Mouse (Mus musculus) T-helper 2 cell (primary cell): ENCODE measurements around the gene Gadd45a.
"Not testable (repeated sequence)": the region's sequence is repeated elsewhere in the genome, so short reads cannot be mapped to it uniquely, and the experiment has no call there.

Experiments
- in situ Hi-C: fragments of 300-600 bp; cut with MboI, MseI; formaldehyde crosslinking; loops from one replicate; pipeline ENCODE4 v1.15.1; 2025; ENCODE audit warnings: high pct_unique_total_duplicates

Gene Gadd45a

GRCm38 (mm10) chr6:67048880-67049694 lies 11.8 kb upstream of the Gadd45a start:
- in situ Hi-C loops: no loop called here

- in situ Hi-C loops: no loop called here
Observed at GRCm38 (mm10) chr6:67048052-67048691, 10.9 kb upstream of the Gadd45a start.

DNA sequence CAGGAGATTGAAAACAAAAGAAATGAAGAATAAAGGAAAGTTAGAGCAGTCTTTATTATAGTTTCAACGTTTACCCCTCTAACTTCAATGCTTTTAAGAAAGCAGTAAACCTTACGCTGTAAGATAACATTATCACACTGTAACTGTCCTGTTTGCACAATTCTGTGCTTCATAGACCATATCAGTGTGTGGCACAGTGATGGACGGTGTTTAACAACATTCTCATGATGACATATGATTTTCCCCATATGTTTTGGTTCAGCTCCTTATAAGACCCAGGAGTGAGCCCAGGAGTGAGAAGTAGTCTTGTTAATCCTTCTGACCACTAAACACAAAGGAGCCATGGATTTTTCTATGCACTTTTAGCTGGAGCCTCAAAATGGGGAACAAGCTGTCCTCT lies 9.7 kb upstream of the Gadd45a start:
- in situ Hi-C loops: no loop called here

GRCm38 (mm10) chr6:67045424-67045823 lies 8.2 kb upstream of the Gadd45a start:
- in situ Hi-C loops: no loop called here

DNA sequence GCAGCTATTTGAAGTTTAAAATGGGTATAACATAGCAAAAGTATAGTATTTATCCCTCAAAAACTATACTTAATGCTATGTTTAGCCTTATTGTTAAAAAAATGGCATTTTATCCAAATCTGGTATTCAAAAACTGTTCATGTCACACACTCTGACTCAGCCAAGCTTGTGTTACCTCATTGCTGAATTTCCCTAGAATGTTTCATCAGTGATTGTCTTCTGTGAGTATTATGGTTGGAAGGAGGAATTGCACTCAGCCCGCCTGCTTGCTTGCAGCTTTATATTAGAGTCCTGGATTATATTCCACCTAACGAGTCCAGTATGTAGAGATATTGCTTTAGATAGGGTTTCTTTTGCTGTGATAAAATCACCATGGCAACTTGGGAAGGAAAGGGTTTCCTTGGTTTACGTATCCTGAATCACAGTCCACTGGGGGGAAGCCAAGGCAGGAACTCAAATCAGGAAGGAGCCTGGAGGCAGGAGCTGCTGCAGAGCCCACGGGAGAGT lies 3.7 kb upstream of the Gadd45a start:
- in situ Hi-C loops: no loop called here

DNA sequence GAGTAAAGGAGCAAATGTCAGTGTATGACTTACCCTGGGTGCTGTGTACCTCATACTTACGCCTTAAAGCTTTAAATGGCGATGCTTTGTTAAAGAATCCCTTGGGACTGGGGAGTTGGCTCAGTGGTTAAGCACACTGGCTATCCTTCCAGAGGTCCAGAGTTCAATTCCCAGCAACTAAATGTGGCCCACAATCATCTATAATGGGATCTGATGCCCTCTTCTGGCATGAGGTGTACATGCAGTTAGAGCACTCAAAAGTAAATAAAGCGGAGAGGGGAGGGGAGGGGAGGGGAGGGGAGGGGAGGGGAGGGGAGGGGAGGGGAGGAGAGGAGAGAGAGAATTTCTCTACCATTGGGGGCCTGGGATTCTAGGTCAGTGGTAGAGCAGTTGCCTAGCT lies 1.7 kb upstream of the Gadd45a start:
- in situ Hi-C loops: no loop called here

DNA sequence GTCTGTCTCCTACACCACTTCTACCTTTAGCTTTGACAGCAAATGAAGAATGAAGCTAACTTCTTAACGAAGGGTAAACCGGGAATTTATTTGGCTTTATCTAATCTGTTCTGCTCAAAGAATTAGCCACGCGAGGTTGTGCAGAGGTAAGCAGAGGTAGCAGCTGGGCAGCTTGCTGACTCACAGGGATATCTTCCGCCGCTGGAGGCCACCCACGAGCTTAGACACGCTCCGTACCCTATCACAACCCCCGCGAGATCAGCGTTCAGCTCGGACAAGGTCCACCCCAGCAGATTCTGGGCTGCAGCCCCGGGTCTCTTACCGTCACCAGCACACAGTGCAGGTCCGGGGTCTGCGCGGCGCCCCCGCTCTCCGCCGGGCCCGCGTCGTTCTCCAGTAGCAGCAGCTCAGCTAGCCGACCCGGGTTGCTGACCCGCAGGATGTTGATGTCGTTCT lies 873 bp downstream of the Gadd45a start:
- in situ Hi-C loops: no loop called here

DNA sequence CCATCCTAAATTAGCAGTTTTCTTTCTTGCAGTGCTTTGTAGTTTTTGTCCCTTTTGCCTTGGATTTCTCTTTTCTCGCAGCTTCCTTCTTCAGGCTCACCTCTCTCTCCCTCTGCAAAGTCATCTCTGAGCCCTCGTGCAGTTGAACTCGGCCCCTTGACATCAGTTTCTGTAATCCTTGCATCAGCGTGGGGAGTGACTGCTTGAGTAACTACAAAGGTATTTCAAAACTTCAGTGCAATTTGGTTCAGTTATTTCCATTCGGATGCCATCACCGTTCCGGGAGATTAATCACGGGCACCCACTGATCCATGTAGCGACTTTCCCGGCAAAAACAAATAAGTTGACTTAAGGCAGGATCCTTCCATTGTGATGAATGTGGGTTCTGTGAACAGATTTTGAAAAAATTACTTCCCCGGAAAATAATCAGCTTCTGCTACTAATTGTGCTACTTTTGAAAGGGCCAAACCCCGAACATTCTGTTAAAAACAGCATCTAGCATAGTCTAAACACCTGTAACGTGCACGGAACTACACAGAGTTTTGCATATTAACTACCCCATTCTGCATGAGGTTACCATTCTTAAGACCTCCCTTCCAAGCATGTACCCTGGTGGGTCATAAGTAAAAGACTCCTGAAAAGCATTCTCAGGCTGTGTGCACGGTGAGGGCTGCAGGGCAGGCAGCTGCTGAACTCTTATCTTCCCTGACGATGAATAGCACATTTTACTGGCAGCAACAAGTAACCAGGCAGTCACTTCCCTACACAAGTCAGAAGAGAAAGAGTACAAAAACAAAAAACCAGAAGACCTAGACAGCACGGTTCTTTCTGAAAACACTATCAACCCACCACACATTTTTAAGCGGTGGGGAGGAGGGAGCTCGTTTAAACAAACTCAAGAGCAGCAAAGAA lies 1.6 kb downstream of the Gadd45a start:
- in situ Hi-C loops: no loop called here

GRCm38 (mm10) chr6:67034331-67035130 lies 2.7 kb downstream of the Gadd45a start:
- in situ Hi-C loops: no loop called here

GRCm38 (mm10) chr6:67033604-67034003 lies 3.7 kb downstream of the Gadd45a start:
- in situ Hi-C loops: no loop called here

GRCm38 (mm10) chr6:67032972-67033371 lies 4.3 kb downstream of the Gadd45a start:
- in situ Hi-C loops: not testable (repeated sequence)

- in situ Hi-C loops: not testable (repeated sequence)
Observed at GRCm38 (mm10) chr6:67032551-67032950, 4.7 kb downstream of the Gadd45a start.

GRCm38 (mm10) chr6:67030846-67031245 lies 6.4 kb downstream of the Gadd45a start:
- in situ Hi-C loops: no loop called here

DNA sequence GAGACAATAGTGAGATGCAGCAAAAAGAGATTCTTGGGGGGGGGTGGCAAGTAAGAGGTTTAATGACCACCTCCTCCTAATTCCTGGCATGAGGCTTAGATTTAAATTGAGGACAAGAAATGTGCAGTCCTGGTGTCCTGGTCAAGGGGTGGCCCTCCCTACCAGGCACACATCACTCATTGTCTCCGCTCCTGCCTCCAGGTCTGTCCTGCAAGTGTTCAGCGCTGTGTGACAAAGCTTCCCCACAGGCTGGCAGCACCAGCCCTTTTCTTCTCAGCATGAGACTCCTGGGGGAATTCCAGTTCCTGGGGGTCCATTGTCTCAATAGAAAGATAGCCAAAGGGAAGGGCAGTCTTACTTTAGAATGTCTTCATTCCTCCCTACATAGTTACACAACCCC lies 6.8 kb downstream of the Gadd45a start:
- in situ Hi-C loops: no loop called here

DNA sequence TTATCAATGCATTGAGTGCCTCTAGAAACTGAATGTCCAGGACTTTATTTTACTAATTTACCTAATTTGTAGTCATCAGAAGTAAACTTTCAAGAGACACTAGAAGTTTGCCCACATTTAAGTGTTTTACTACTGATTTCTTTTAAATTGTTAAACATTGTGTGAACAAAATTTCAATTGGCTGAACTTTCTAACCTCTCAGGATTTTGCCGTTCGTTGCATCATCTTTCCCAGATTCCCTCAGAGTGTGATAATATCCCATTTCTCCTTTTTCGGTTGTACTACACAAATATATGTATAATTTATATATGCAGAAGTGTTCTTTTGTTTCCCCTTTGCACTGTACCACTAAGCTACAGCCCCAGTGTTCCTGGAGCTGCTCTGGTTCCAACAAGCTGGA lies 7.3 kb downstream of the Gadd45a start:
- in situ Hi-C loops: no loop called here

DNA sequence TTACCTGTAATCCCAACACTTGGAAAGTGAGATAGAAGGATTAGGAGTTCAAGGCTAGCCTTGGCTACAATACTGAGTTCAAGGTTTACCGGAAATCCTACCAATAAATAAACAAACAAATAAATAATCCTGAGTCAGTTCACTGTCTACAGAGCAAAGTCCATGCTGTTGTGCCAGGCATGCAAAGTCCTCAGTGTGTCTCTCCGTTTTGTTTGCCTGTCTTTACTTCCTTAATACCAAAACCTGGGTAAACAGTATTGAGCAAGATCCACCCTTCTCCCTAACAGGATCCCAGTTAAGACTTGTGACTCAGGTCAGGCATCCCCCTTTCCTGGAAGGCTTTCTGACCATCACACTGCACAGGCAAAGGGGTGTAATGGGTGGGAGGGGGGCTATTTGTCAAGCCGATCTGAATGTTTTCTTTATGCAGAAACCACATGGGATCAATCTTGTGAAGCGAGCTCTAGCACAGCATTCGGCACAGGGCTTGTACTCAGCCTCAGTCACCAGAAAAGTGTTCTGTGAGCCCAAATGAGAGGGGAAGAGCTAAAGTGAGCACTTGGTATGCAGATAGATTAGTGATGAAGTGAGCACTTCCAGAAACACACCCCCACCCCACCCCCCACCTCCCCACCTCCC lies 7.8 kb downstream of the Gadd45a start:
- in situ Hi-C loops: no loop called here

DNA sequence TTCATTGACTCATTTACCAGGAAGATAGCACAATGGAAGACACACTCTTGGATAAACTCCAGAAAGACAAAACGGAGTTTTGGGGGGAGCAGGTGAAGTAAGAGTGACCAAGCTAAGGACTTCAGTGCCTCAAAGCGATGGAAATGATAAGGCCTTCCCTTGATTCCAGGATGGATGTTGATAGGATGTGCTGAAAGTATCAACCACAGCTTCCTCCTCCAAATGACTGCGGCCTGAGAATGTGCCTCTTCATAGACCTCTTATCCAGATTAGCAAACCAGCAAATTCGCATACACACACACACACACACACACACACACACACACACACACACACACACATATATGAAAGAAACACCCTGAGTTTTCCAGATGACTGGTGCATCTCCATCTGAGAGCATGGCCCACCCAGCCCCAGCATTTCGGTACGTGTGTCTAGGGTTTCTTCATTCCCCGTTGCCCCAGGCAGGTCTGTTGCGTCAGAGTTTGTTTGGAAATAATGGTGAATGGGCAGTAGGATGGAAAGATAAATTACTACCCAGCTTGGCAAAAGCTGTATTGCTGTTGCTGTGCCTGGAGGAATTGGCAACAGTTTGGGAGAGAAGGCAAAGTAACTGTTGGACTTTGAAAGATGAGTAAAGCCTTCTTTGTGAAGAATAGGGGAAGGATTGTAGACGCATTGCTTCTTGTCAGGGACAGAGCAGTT lies 9.7 kb downstream of the Gadd45a start:
- in situ Hi-C loops: no loop called here

GRCm38 (mm10) chr6:67026661-67027060 lies 10.6 kb downstream of the Gadd45a start:
- in situ Hi-C loops: no loop called here

- in situ Hi-C loops: loop anchor here (5.0 kb wide), 1 partner anchor 56 kb away; no protein-coding TSS in a partner anchor
Observed at GRCm38 (mm10) chr6:67023729-67024128, 13.5 kb downstream of the Gadd45a start.

- in situ Hi-C loops: loop anchor here (5.0 kb wide), 1 partner anchor 54 kb away; no protein-coding TSS in a partner anchor
Observed at GRCm38 (mm10) chr6:67021308-67021707, 15.9 kb downstream of the Gadd45a start.
